Mouse (Mus musculus): Measurements from ENCODE around the gene Slc9a1. TPM values are rescaled to one million over a fixed set of nuclear protein-coding genes. Genes with fewer than 3 reads are reported as not detected.

Slc9a1 gene
- polyA plus RNA-seq (2012; ENCODE audit: low replicate concordance), result 66.9 and 101 TPM in 2 replicates

DNA sequence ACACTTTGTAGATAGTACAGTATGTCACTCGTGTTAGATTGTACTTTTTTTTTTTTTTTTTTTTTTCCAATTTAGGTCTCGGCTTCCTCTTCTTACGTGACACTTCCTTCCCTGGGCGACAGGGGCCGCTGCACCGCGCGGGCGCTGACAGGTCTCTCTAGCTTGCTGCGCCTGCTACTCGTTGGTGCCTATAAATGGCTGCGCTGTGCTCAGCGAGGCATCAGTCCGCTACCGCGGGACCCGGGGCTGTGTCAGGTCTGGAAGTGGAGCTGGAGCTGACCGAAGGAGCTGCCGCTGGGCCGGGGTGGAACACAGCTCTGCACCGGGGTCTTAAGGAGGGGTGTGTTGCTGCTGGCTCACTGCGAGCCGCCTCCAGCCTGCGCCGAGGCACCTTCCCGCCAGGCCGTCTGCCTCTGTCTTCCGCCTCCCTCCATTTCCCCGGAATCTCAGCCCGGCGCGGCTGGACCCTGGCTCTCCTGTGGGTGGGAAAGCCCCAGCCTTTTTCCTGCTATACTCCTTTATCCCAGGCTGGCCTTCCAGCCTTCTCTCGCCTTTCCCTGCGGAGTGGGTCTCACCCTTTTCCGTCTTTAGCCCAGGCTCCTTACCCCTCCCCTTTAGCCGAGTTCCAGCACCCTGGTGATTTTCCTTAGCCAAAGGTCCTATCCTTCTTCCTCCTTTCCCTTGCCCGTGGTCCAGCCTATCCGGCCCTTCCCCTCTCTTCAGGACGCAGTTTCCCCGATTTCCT lies at the start of gene Slc9a1:
Slc9a1 (plus strand) TSS at position 154 of the 745 bp plus-strand sequence.

DNA sequence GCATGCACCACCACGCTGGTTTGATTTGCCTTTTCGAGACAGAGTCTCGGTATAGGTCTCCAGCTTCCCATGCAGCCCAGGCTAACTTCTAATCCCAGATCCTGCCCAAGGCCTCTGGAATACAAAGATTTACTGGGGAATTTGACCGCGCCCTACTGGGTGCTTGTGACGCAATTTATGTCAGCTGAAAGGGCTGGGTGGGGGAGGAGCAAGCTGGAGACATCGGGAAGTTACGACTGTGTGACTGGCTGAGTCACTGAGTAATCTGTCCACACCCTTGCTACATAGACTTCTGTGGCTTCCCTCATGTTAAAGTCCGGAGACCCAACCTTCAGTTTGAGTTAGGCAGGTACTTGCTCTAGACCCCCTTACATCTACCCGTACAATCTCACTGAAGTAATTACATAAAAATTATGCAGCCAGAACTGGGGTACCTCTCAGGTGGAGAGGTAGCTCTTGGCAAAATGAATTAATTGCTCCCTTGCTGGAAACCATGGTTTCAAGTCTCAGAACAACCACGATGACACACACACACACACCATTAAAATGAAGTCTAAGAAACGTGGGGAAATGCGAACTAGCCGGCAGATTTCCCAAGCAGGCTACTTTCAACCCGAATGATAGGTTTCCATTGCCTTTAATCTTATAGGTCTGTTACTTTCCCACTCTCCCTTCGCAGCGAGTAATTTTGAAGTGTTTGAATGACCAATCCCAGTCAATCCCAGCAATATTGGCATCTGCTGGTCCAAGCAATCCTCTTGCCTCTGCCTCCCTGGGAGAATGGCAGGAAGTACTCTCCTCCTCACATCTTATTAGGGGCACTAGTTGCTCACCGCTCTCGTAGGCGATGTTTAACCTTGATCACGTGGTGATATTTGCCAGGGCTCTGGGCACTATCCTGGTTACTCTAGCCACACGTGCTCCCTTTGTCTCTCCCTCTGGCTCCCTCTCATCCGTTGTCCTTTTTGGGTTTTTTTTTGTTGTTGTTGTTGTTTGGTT lies 15.8 kb upstream of the Slc9a1 start, which contains the start of gene Wdtc1:
Wdtc1 (minus strand) TSS at position 115 of the 999 bp plus-strand sequence.

Other genes starting within 250 kb of the Slc9a1 start
- gene Wasf2, start 239.2 kb upstream of the Slc9a1 start, polyA plus RNA-seq (2012; ENCODE audit: low replicate concordance), result 145 and 160 TPM in 2 replicates
- gene Cd164l2, start 157.6 kb upstream of the Slc9a1 start, polyA plus RNA-seq (2012; ENCODE audit: low replicate concordance), result 0.31 TPM in 1 of 2 replicates, not detected in the other
- not detected in 2 replicates for gene Gpr3, start 157.2 kb upstream of the Slc9a1 start, polyA plus RNA-seq (2012; ENCODE audit: low replicate concordance)
- 2.1 and 2.6 TPM in 2 replicates for gene Map3k6, start 128.9 kb upstream of the Slc9a1 start, polyA plus RNA-seq (2012; ENCODE audit: low replicate concordance)
- 16.5 and 58.4 TPM in 2 replicates for gene Sytl1, start 106.6 kb upstream of the Slc9a1 start, polyA plus RNA-seq (2012; ENCODE audit: low replicate concordance)
- gene Tmem222, start 91.9 kb upstream of the Slc9a1 start, polyA plus RNA-seq (2012; ENCODE audit: low replicate concordance), result 18.4 and 22.8 TPM in 2 replicates
- 95.6 and 151 TPM in 2 replicates for gene Wdtc1, start 16.2 kb upstream of the Slc9a1 start, polyA plus RNA-seq (2012; ENCODE audit: low replicate concordance)
- not detected in 2 replicates for gene Tent5b, start 110.4 kb downstream of the Slc9a1 start, polyA plus RNA-seq (2012; ENCODE audit: low replicate concordance)
- gene Trnp1, start 128.8 kb downstream of the Slc9a1 start, polyA plus RNA-seq (2012; ENCODE audit: low replicate concordance), result 0.47 and 0.98 TPM in 2 replicates
- gene Kdf1, start 149.3 kb downstream of the Slc9a1 start, polyA plus RNA-seq (2012; ENCODE audit: low replicate concordance), result 1.6 and 3.6 TPM in 2 replicates
- 118 and 188 TPM in 2 replicates for gene Nudc, start 176.3 kb downstream of the Slc9a1 start, polyA plus RNA-seq (2012; ENCODE audit: low replicate concordance)
- 0.86 TPM in 1 of 2 replicates, not detected in the other for gene Nr0b2, start 183.7 kb downstream of the Slc9a1 start, polyA plus RNA-seq (2012; ENCODE audit: low replicate concordance)
- gene Gpatch3, start 205.0 kb downstream of the Slc9a1 start, polyA plus RNA-seq (2012; ENCODE audit: low replicate concordance), result 9.5 and 14.4 TPM in 2 replicates
- 40.9 and 72.5 TPM in 2 replicates for gene Gpn2, start 214.7 kb downstream of the Slc9a1 start, polyA plus RNA-seq (2012; ENCODE audit: low replicate concordance)
- 39.4 and 51.3 TPM in 2 replicates for gene Sfn, start 232.5 kb downstream of the Slc9a1 start, polyA plus RNA-seq (2012; ENCODE audit: low replicate concordance)